Mouse (Mus musculus) liver, postnatal 0 days (tissue): ENCODE measurements around the gene Gsg1l. TPM values are rescaled to one million over a fixed set of nuclear protein-coding genes. Genes with fewer than 3 reads are reported as not detected.

Experiments
- ATAC-seq: fragments of 200-750 bp; cut with Nextera tagmentation; 2 replicates; pipeline ENCODE4 v1.8.0; 2017; ENCODE audit warnings: mild to moderate bottlenecking, moderate library complexity
- DNase-seq: peaks from one replicate; pipeline ENCODE4 v3.0.0-alpha.2; 2016
- H3K27ac ChIP-seq: fragments of 300-500 bp; sonication (generic); 2 replicates; pipeline ENCODE4 v1.5.1; 2014; ENCODE audit warnings: antibody characterized with exemption, moderate library complexity, mild to moderate bottlenecking, low read depth
- H3K27me3 ChIP-seq: fragments of 300-500 bp; sonication (generic); 2 replicates; pipeline ENCODE4 v1.6.1; 2014; ENCODE audit warnings: low read length, control low read depth, mixed read lengths; ENCODE audit not compliant: insufficient read depth
- H3K36me3 ChIP-seq: fragments of 300-500 bp; sonication (generic); replicated peaks from 2 replicates; pipeline ENCODE4 v1.6.1; 2014; ENCODE audit warnings: mild to moderate bottlenecking, control low read depth, low read length, moderate library complexity, mixed read lengths; ENCODE audit not compliant: insufficient read depth
- H3K4me1 ChIP-seq: fragments of 300-500 bp; sonication (generic); 2 replicates; pipeline ENCODE4 v1.6.1; 2014; ENCODE audit warnings: antibody characterized with exemption, mild to moderate bottlenecking, control low read depth; ENCODE audit not compliant: insufficient read depth
- H3K4me2 ChIP-seq: fragments of 300-500 bp; sonication (generic); 2 replicates; pipeline ENCODE4 v1.6.1; 2014; ENCODE audit warnings: low read depth, mild to moderate bottlenecking, low read length, moderate library complexity, mixed read lengths
- H3K4me3 ChIP-seq: fragments of 300-500 bp; sonication (generic); 2 replicates; pipeline ENCODE4 v1.5.1; 2014; ENCODE audit warnings: low read depth, low read length
- H3K9ac ChIP-seq: fragments of 300-500 bp; sonication (generic); replicated peaks from 2 replicates; pipeline ENCODE4 v1.6.1; 2014; ENCODE audit warnings: mild to moderate bottlenecking, moderate library complexity
- H3K9me3 ChIP-seq: fragments of 300-500 bp; sonication (generic); 2 replicates; pipeline ENCODE4 v1.6.1; 2016; ENCODE audit warnings: mild to moderate bottlenecking, control low read depth, low read length, mixed read lengths
- CTCF ChIP-seq: sonication (generic); IDR thresholded peaks from 2 replicates; pipeline ENCODE4 v1.5.1; 2016; ENCODE audit warnings: antibody characterized with exemption, low read depth
- EP300 ChIP-seq: IDR thresholded peaks from 2 replicates; pipeline ENCODE4 v1.6.1; 2016; ENCODE audit warnings: antibody characterized with exemption, low read depth, mild to moderate bottlenecking
- WGBS: fragments of 180-500 bp; shearing (Covaris S2); extraction: QIAGEN DNeasy Blood & Tissue Kit; methylation state at CpG from one replicate; pipeline ENCODE4 v1.1.7; 2014; ENCODE audit not compliant: insufficient replicate concordance; 5-methylcytosine and 5-hydroxymethylcytosine counted together
- polyA plus RNA-seq: library from polyadenylated mRNA; unstranded; fragments of >200 nt; fragmentation: Nextera tagmentation; extraction: Ambion mirVana; gene quantifications from 2 replicates; pipeline ENCODE4 v1.2.1, GENCODE M21; 2015

Gene Gsg1l
- polyA plus RNA-seq, 1 experiment from 2014 or later: 0.08 TPM

DNA sequence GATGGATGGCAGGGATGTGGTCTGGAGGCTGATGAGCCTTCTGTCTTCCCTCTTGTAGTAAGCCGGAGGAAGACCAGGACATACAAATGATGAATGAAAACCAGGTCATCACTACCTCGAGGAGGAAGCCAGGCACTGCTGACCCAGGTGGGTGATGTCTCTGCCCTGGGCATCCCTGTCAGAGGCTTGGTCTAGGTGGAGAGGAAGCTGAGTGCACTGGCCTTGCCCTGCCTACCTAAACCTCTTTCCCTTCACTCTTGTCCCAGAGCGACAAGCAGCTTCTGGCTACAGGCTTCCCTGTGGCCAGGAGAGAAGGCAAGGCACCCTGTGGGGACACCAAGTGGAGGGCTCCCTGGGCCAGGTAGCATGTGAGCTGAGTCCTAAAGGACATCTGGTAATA is 209.3 kb downstream of the Gsg1l start:
- ATAC-seq: no peak
- Histone ChIP-seq H3K4me1 (no peaks in the 10 kb centered on the region), H3K4me2 (no peak overlapping the region), H3K27ac (no peak overlapping the region), H3K9ac (no peak overlapping the region), H3K4me3 (no peak overlapping the region), H3K36me3 (no peaks in the 10 kb centered on the region), H3K27me3 (no peaks in the 10 kb centered on the region), H3K9me3 (no peaks in the 10 kb centered on the region)
- no peak for TF ChIP-seq EP300
- no peak for TF ChIP-seq CTCF
- DNase-seq: no peak
- 72% methylated on average over 3 of the region's 3 CpGs for WGBS

DNA sequence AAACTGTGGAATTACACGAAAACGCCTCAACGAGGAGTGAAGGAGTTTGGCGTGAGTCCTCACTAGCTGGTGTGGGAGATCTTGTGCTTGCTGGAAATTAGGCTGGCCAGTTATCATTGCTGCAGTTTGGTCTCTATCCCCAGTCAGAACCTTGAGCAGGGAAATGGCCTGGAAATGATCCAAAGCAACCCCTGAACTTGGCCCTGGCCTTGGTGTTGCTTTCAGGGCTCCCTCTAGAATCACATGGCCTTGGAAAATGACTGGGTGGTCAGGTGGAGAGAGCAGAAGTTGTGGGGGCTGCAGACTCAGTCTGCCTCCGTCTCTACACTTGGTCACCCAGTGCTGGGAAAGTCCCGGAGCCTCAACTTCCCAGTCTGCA is 210.0 kb downstream of the Gsg1l start:
- H3K9me3 ChIP-seq: no peaks in the 10 kb centered on the region
- H3K4me3 ChIP-seq: no peak overlapping the region
- H3K27ac ChIP-seq: no peak overlapping the region
- WGBS: 77% methylated on average over 6 of the region's 6 CpGs
- no peak overlapping the region for H3K9ac ChIP-seq
- no peaks in the 10 kb centered on the region for H3K27me3 ChIP-seq
- no peaks in the 10 kb centered on the region for H3K4me1 ChIP-seq
- no peaks in the 10 kb centered on the region for H3K36me3 ChIP-seq
- ATAC-seq (no peak), DNase-seq (no peak)
- TF ChIP-seq CTCF: no peak
- TF ChIP-seq EP300: no peak
- H3K4me2 ChIP-seq: no peak overlapping the region

DNA sequence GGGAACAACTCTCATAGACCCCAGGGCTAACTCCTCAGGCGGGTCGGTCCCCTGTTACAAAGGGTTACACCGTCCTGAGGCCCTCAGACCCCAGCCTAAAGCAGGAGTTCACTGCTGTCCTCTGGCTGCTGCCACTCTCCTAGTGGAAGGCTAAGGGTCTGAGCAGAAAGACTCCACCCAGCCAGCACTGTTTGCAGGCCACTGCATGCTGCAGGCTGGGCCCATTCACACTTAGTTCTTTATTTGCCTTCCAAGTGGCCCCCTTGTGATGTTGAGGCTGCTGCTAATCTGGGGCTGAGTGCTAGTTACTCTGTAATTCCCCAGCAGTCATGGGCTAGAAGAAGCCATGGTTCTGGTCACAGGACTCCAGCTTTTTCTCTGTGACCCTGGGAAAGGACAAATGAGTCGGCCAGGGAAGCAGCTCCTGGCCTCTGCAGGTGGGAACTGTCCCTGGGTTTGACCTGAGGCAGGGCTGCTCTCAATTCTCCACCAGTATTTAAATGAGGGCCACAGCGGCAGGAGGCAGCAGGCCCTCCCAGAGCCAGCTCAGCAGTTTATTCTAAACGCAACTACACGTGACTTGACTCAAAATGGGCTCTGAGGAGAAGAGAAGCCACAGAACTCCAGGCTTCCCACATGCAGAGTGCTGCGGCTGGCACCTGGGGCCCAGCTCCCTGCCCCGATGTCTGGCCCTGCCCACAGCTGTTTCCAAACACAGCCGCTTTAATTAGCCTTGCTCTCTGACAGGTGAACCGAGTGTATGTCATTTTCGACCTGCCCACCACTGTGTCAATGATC is 210.6 kb downstream of the Gsg1l start:
- no peaks in the 10 kb centered on the region for H3K36me3 ChIP-seq
- TF ChIP-seq EP300 (no peak), CTCF (no peak)
- no peaks in the 10 kb centered on the region for H3K27me3 ChIP-seq
- no peak overlapping the region for H3K9ac ChIP-seq
- 51% methylated on average over 12 of the region's 12 CpGs for WGBS
- H3K9me3 ChIP-seq: no peaks in the 10 kb centered on the region
- ATAC-seq (no peak), DNase-seq (no peak)
- no peak overlapping the region for H3K4me3 ChIP-seq
- H3K4me2 ChIP-seq: no peak overlapping the region
- H3K4me1 ChIP-seq: no peaks in the 10 kb centered on the region
- no peak overlapping the region for H3K27ac ChIP-seq

DNA sequence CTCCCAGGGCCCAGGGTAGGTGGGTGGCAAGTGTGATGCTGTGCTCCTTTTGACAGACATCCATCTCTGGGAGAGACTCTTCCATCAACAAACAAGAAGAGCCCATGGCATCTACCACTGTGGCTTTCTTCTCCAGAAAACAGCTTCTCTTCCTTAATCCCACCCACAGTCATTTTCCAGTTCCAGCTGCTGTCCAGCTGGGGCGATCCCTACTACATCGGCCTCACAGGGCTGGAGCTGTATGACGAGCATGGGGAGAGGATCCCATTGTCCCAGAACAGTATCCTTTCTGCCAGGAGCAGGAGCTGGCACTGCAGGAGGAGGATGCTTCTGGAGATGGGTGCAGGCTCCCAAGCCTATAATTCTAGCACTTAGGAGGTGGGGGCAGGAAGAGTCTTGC is 213.6 kb downstream of the Gsg1l start:
- Histone ChIP-seq H3K4me2 (no peak overlapping the region), H3K27me3 (no peaks in the 10 kb centered on the region), H3K36me3 (no peaks in the 10 kb centered on the region), H3K9ac (no peak overlapping the region), H3K27ac (no peak overlapping the region), H3K4me3 (no peak overlapping the region), H3K4me1 (no peaks in the 10 kb centered on the region), H3K9me3 (no peaks in the 10 kb centered on the region)
- DNase-seq: no peak
- no peak for TF ChIP-seq CTCF
- no peak for TF ChIP-seq EP300
- no peak for ATAC-seq
- WGBS: 82% methylated on average over 3 of the region's 3 CpGs

DNA sequence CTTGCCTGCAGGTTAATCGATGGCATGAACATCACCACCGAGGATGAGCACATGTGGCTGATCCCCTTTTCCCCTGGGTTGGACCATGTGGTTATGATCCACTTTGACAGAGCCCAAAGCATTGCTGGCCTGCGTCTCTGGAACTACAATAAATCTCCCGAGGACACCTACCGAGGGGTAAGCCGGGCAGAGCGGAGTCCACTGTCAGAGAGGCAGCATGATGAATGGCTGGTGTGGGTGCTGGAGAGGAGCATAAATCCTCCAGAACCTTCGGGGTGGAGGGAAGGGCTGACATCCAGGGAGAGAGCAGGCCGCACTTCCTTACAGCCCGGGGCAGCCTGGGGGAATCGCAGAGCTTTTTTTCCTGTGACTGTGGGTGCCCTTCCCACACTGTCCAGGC is 217.0 kb downstream of the Gsg1l start:
- Histone ChIP-seq H3K4me1 (no peaks in the 10 kb centered on the region), H3K36me3 (no peaks in the 10 kb centered on the region), H3K27me3 (no peaks in the 10 kb centered on the region), H3K9ac (no peak overlapping the region), H3K4me2 (no peak overlapping the region), H3K27ac (no peak overlapping the region), H3K9me3 (no peaks in the 10 kb centered on the region), H3K4me3 (no peak overlapping the region)
- ATAC-seq (no peak), DNase-seq (no peak)
- 76% methylated on average over 11 of the region's 11 CpGs for WGBS
- TF ChIP-seq CTCF (no peak), EP300 (no peak)

GRCm38 (mm10) chr7:125864026-125864425 is 218.2 kb downstream of the Gsg1l start:
- no peak for TF ChIP-seq CTCF
- no peak for TF ChIP-seq EP300
- Histone ChIP-seq H3K4me2 (no peak overlapping the region), H3K4me3 (no peak overlapping the region), H3K9me3 (no peaks in the 10 kb centered on the region), H3K27ac (no peak overlapping the region), H3K27me3 (no peaks in the 10 kb centered on the region), H3K36me3 (no peaks in the 10 kb centered on the region), H3K4me1 (no peaks in the 10 kb centered on the region), H3K9ac (no peak overlapping the region)
- ATAC-seq (no peak), DNase-seq (no peak)
- WGBS: 93% methylated on average over 1 of the region's 1 CpGs
